Mouse (Mus musculus) heart, embryonic 15.5 days (tissue): ENCODE measurements around the gene Zc3h15. TPM values are rescaled to one million over a fixed set of nuclear protein-coding genes. Genes with fewer than 3 reads are reported as not detected.
A peak's percentile ranks its signal among the peaks of the same experiment; 100 is the strongest.

Experiments used
- ATAC-seq: fragments of 200-750 bp; cut with Nextera tagmentation; replicated peaks from 2 replicates; pipeline ENCODE4 v1.8.0; 2017; ENCODE audit warnings: low read depth, moderate TSS enrichment; ENCODE audit not compliant: insufficient number of reproducible peaks, insufficient read depth, low FRiP score
- H3K27ac ChIP-seq: fragments of 300-500 bp; sonication (generic); 2 replicates; pipeline ENCODE4 v1.5.1; 2015; ENCODE audit warnings: mild to moderate bottlenecking, inconsistent platforms
- H3K27me3 ChIP-seq: fragments of 300-500 bp; sonication (generic); 2 replicates; pipeline ENCODE4 v1.6.1; 2015; ENCODE audit warnings: inconsistent platforms
- H3K36me3 ChIP-seq: fragments of 300-500 bp; sonication (generic); 2 replicates; pipeline ENCODE4 v1.6.1; 2015; ENCODE audit warnings: mild to moderate bottlenecking, inconsistent platforms
- H3K4me1 ChIP-seq: fragments of 300-500 bp; sonication (generic); replicated peaks from 2 replicates; pipeline ENCODE4 v1.6.1; 2015; ENCODE audit warnings: inconsistent platforms
- H3K4me2 ChIP-seq: fragments of 300-500 bp; sonication (generic); 2 replicates; pipeline ENCODE4 v1.6.1; 2015; ENCODE audit warnings: inconsistent platforms, mild to moderate bottlenecking, moderate library complexity
- H3K4me3 ChIP-seq: fragments of 300-500 bp; sonication (generic); 2 replicates; pipeline ENCODE4 v1.5.1; 2015; ENCODE audit warnings: mild to moderate bottlenecking, inconsistent platforms
- H3K9ac ChIP-seq: fragments of 300-500 bp; sonication (generic); 2 replicates; pipeline ENCODE4 v1.6.1; 2015; ENCODE audit warnings: mild to moderate bottlenecking, inconsistent platforms
- H3K9me3 ChIP-seq: fragments of 300-500 bp; sonication (generic); replicated peaks from 2 replicates; pipeline ENCODE4 v1.6.1; 2016; ENCODE audit warnings: inconsistent platforms
- WGBS: fragments of 180-500 bp; shearing (Covaris S2); methylation state at CpG from one replicate; pipeline ENCODE4 v1.1.7; 2015; ENCODE audit warnings: mixed read lengths; 5-methylcytosine and 5-hydroxymethylcytosine counted together
- polyA plus RNA-seq: library from polyadenylated mRNA; unstranded; fragments of >200 nt; fragmentation: Nextera tagmentation; extraction: Ambion mirVana; gene quantifications from 2 replicates; pipeline ENCODE4 v1.2.1, GENCODE M21; 2015

Gene Zc3h15
- polyA plus RNA-seq, 1 experiment from 2014 or later: 103 TPM

DNA sequence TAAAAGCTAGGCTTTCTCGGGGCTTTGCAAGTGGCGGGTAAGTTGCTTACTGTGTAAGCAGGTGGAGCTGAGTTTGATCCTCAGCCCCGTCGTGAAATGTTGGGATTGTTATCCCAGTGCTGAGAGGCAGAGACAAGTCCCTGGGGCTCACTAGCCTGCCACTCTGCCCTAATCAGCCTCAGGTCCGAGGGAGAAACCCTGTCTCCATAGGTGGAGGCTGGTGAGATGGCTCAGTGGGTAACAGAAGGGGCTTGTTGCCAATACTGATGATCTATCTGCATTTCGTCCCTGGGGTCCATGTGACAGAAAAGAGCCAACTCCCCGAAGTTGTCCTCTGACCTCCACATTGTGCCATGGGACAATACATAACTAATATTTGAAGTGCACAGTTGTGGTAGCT is 30.2 kb downstream of the Zc3h15 start:
- Histone ChIP-seq H3K4me3 (no peak overlapping the region), H3K36me3 (peaks cover 9% of the 10 kb centered on the region; the same call in 1 of the 2 replicates), H3K4me2 (no peak overlapping the region), H3K27me3 (no peaks in the 10 kb centered on the region), H3K27ac (no peak overlapping the region), H3K4me1 (peaks cover 34% of the 10 kb centered on the region), H3K9ac (no peak overlapping the region), H3K9me3 (no peaks in the 10 kb centered on the region)
- no peak for ATAC-seq
- WGBS: 72% methylated on average over 7 of the region's 7 CpGs

DNA sequence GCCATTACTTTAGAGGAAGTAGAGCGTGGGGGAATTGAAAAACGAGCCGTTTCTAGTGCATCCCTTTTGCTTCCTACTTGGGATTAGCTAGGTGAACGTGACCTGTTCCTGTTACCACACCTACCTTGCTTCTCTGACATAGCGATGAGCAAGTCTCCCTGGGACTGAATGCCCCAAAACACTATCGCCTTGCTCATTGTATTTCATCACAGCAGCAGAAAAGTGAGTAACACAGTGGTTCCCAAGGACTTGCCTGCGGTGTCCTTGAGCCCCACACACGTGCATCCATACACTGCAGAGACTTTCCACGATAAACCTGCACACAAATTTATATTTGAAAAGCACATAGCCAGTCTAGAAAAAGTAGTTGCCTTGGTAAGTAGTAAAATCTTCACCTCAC is 30.7 kb downstream of the Zc3h15 start:
- Histone ChIP-seq H3K4me1 (peaks cover 34% of the 10 kb centered on the region), H3K27me3 (no peaks in the 10 kb centered on the region), H3K36me3 (peaks cover 9% of the 10 kb centered on the region; the same call in 1 of the 2 replicates), H3K9me3 (no peaks in the 10 kb centered on the region), H3K27ac (no peak overlapping the region), H3K4me3 (no peak overlapping the region), H3K9ac (no peak overlapping the region), H3K4me2 (no peak overlapping the region)
- no peak for ATAC-seq
- 91% methylated on average over 9 of the region's 9 CpGs for WGBS

DNA sequence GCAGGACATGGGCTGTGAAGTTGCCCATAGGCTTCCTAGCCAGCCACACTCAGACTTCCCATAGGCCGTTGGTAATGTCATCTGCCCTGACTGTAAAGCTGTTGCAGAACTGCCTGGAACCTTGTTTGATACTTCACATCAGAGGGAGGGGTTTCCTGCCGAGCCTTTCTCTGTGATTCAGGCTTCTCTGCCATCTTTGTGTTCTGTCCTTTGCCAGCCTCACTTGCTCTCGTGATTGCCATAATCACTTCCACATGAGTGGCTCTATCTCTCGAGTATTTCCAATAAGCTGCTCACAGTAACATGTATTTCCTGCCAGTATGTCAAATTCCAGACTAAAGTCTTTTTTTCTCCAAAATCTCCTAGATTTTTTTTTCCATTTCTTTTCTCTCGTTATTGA is 31.4 kb downstream of the Zc3h15 start:
- Histone ChIP-seq H3K9ac (no peak overlapping the region), H3K4me3 (no peak overlapping the region), H3K36me3 (peaks cover 9% of the 10 kb centered on the region; the same call in 1 of the 2 replicates), H3K9me3 (no peaks in the 10 kb centered on the region), H3K4me2 (no peak overlapping the region), H3K27ac (peak overlapping the region; percentile 27; the same call in 1 of the 2 replicates), H3K4me1 (peaks cover 34% of the 10 kb centered on the region), H3K27me3 (no peaks in the 10 kb centered on the region)
- no peak for ATAC-seq
- 53% methylated on average over 5 of the region's 5 CpGs for WGBS

DNA sequence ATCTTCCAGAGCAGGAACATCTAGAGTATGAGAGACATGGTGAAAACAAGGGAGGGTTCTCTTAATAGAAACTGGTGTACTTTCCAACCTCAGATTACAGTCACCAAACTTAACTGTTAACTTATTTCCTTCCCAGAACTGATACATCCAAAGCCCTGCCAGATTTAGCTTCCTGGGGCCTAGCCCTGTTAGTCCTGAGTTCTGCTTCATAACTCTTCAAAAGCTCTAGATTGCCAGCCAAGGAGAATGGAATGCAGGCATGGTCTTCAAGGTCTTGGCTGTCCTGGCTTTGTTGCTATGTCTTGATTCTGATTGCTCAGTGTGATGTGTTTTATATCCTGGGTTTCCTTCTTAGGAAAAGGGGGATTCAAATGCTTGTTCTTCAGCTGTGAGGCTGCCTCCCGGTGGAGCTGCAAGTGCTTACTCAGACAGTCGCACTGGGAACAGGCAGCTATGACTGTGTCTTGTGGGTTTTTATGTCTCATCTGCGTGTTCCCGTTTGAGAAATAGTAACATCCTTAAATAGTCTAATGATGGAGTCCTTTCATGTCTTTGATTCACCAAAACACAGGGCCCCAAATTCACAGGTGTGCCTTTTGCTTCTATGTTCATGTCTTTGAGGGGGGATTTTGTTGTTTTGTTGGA is 32.1 kb downstream of the Zc3h15 start:
- H3K4me1 ChIP-seq: peaks cover 34% of the 10 kb centered on the region
- no peak for ATAC-seq
- no peak overlapping the region for H3K9ac ChIP-seq
- WGBS: 77% methylated on average over 4 of the region's 4 CpGs
- no peak overlapping the region for H3K4me3 ChIP-seq
- H3K4me2 ChIP-seq: no peak overlapping the region
- H3K9me3 ChIP-seq: no peaks in the 10 kb centered on the region
- no peaks in the 10 kb centered on the region for H3K27me3 ChIP-seq
- H3K27ac ChIP-seq: peak overlapping the region; percentile 27
- H3K36me3 ChIP-seq: peaks cover 9% of the 10 kb centered on the region; the same call in 1 of the 2 replicates

DNA sequence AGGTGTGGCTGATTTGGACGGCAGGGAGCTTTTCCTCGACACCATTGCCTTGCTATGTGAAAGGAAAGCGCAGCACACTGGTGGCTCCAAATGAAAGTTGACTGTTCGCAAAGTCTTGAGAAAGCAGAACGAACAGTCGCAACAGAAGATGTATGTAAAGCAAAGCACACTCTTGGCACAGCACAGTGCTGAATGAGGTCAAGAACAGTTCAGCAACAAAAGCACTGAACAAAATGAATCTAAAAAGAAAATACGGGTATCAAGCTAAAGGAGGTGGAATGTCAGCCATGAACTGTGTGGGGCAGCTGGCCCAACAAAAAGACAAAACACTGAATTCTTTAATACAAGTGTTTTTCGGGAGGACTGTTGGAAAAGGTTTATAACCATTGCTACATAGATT is 37.1 kb downstream of the Zc3h15 start:
- Histone ChIP-seq H3K9me3 (no peaks in the 10 kb centered on the region), H3K4me1 (peaks cover 8% of the 10 kb centered on the region; the same call in 1 of the 2 replicates), H3K27me3 (no peaks in the 10 kb centered on the region), H3K27ac (0 out of 2 replicates have a peak overlapping the region, but pooled peaks have one; percentile 9), H3K36me3 (no peaks in the 10 kb centered on the region), H3K4me3 (no peak overlapping the region), H3K4me2 (no peak overlapping the region), H3K9ac (no peak overlapping the region)
- 68% methylated on average over 8 of the region's 8 CpGs for WGBS
- no peak for ATAC-seq

DNA sequence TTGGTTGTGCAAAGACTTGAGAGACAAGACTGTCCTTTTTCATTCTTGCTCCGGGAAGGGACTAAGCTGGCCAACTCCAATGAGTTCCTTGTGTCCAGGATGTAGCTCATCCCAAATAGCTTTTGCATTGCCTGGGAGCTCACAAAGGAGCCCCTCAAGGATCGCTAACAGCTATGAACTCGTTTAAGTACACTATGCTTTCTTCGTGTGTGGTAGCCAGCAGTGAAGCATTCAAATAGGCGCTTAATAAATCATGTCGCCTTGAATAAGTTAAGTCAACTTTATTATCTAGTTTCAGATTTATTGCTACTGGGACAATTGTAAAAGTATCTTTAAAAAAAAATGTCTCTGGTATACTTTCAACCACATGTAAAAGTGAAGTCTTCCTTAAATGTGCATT is 37.5 kb downstream of the Zc3h15 start:
- WGBS: 79% methylated on average over 6 of the region's 6 CpGs
- Histone ChIP-seq H3K4me3 (no peak overlapping the region), H3K27me3 (no peaks in the 10 kb centered on the region), H3K9me3 (no peaks in the 10 kb centered on the region), H3K36me3 (no peaks in the 10 kb centered on the region), H3K9ac (no peak overlapping the region), H3K27ac (no peak overlapping the region), H3K4me2 (no peak overlapping the region), H3K4me1 (peaks cover 4% of the 10 kb centered on the region; the same call in 1 of the 2 replicates)
- ATAC-seq: no peak

- H3K4me2 ChIP-seq: no peak overlapping the region
- no peak overlapping the region for H3K9ac ChIP-seq
- no peaks in the 10 kb centered on the region for H3K27me3 ChIP-seq
- no peak for ATAC-seq
- 46% methylated on average over 8 of the region's 8 CpGs for WGBS
- no peaks in the 10 kb centered on the region for H3K9me3 ChIP-seq
- H3K4me3 ChIP-seq: no peak overlapping the region
- H3K4me1 ChIP-seq: no peaks in the 10 kb centered on the region; the same call in 1 of the 2 replicates
- peak overlapping the region; percentile 55; the same call in 1 of the 2 replicates for H3K27ac ChIP-seq
- H3K36me3 ChIP-seq: no peaks in the 10 kb centered on the region
Observed at GRCm38 (mm10) chr2:83682282-83682681, 38.0 kb downstream of the Zc3h15 start.

DNA sequence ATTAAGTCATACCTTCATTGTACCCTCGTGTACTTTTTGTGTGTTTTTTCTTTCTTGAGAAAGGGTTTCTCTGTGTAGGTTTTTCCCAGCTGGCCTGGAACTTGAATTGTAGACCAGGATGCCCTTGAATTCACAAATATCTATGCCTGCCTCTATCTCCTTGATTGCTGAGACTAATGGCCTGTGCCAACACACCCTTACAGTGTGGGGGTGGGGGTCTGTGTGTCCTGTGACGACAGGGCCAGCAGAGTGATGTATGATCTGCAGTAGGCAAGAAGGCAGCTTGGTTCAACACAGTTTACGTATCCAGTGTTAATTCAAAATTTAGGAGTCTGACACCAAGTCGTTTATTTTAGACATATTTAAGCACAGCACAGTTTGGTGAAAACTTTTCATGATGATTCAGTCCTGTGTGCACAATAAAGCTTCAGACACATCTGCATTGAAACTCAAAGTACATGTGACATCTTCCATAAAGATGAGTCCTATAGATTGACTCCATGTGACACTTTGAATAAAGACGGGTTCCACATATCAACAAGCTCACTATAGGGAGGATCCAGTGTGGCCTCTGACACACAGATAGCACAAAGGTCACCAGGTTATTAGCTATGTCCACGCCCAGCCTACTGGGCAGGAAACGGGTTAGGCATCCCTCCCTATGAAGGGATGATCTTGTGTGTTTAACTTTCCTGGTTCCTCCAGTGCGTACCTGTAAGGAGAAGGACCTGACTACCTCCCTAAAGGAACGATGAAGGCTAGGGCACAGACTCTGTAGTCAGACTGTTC is 39.7 kb downstream of the Zc3h15 start:
- no peak overlapping the region for H3K9ac ChIP-seq
- no peak overlapping the region for H3K4me3 ChIP-seq
- WGBS: 72% methylated on average over 9 of the region's 9 CpGs
- no peaks in the 10 kb centered on the region for H3K27me3 ChIP-seq
- H3K9me3 ChIP-seq: no peaks in the 10 kb centered on the region
- ATAC-seq: no peak
- H3K4me1 ChIP-seq: no peaks in the 10 kb centered on the region; the same call in 1 of the 2 replicates
- H3K27ac ChIP-seq: no peak overlapping the region
- H3K4me2 ChIP-seq: no peak overlapping the region
- no peaks in the 10 kb centered on the region; the same call in 1 of the 2 replicates for H3K36me3 ChIP-seq

DNA sequence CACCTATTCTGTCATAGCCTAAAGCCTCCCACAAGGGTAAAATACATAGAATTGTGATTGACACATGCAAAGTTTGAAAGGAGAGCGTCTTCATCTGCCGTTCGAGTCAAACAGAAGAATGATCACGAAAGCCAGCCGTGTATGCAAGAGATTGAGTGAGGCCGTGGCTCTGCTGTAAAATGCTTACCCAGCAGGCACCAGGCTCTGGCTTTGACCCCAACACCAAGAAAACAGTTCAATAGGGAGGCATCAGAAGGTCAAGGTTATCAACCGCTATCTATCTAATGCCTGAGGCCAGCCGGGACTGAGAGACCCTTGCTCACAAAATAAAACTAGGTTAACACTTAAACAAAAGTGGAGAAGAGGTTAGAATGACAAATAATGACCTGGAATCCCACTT is 40.5 kb downstream of the Zc3h15 start:
- Histone ChIP-seq H3K9ac (no peak overlapping the region), H3K9me3 (no peaks in the 10 kb centered on the region), H3K4me3 (no peak overlapping the region), H3K4me2 (no peak overlapping the region), H3K4me1 (no peaks in the 10 kb centered on the region; the same call in 1 of the 2 replicates), H3K27ac (no peak overlapping the region), H3K27me3 (no peaks in the 10 kb centered on the region), H3K36me3 (no peaks in the 10 kb centered on the region; the same call in 1 of the 2 replicates)
- 68% methylated on average over 8 of the region's 8 CpGs for WGBS
- no peak for ATAC-seq

- H3K27ac ChIP-seq: no peak overlapping the region
- no peaks in the 10 kb centered on the region; the same call in 1 of the 2 replicates for H3K36me3 ChIP-seq
- no peaks in the 10 kb centered on the region for H3K9me3 ChIP-seq
- no peak overlapping the region for H3K4me2 ChIP-seq
- no peak overlapping the region for H3K9ac ChIP-seq
- ATAC-seq: no peak
- no peak overlapping the region for H3K4me3 ChIP-seq
- H3K4me1 ChIP-seq: 0 out of 2 replicates have a peak, but pooled peaks cover 2% of the 10 kb centered on the region
- 62% methylated on average over 2 of the region's 2 CpGs for WGBS
- no peaks in the 10 kb centered on the region for H3K27me3 ChIP-seq
Observed at GRCm38 (mm10) chr2:83690372-83690771, 46.1 kb downstream of the Zc3h15 start.

DNA sequence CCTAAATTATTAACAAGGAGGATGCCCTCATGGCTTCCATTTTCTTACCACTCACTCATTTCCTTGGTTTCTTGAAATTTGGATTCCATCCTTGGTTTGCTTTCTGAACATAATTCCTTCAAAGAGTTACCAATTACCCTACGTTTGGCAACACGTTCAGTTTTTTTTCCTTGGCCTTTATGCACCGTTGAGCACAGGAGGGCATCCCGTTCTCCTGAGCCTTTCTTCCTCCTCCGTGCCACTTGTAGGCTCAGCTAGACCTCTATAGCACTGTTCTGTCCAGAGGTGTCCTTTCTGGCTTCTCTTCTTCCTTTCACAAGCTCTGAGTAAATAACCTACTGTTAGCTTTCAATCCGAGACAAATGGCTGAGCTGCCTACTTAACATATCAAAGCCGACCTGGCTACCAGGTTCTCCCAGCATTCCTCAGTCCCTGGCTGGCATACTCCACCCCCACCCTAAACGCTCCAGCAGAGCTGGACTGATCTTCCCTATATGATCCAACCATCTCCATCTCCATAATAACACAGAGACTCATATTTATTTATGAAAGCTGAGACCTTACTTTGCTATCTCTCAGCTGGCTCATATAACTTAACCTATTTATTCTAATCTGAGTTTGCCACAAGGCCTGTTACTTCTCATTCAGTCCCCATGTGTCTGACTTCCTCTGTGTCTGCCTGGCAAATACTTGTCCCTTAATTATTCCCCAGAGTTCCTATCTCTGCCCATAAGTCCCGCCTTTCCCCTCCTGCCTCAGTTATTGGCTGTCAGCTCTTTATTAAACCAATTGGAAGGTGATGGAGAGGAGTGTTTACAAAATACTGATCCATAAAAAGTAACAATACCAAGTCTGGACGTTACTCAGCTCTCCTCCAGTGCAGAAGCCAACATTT is 48.7 kb downstream of the Zc3h15 start:
- H3K9ac ChIP-seq: no peak overlapping the region
- H3K27me3 ChIP-seq: no peaks in the 10 kb centered on the region
- H3K9me3 ChIP-seq: no peaks in the 10 kb centered on the region
- no peak overlapping the region for H3K27ac ChIP-seq
- no peaks in the 10 kb centered on the region; the same call in 1 of the 2 replicates for H3K36me3 ChIP-seq
- H3K4me1 ChIP-seq: 0 out of 2 replicates have a peak, but pooled peaks cover 4% of the 10 kb centered on the region
- ATAC-seq: no peak
- 46% methylated on average over 10 of the region's 10 CpGs for WGBS
- H3K4me3 ChIP-seq: no peak overlapping the region
- H3K4me2 ChIP-seq: no peak overlapping the region
